Mouse (Mus musculus) CD4-positive, CD25-positive, alpha-beta regulatory T cell, adult 4 months (primary cell): ENCODE data around the gene Vsig10. TPM values are rescaled to one million over a fixed set of nuclear protein-coding genes. Genes with fewer than 3 reads are reported as not detected.
"Not testable (repeated sequence)": the region's sequence is repeated elsewhere in the genome, so short reads cannot be mapped to it uniquely, and the experiment has no call there.

Source experiments
- ATAC-seq: one replicate; pipeline ENCODE4 v1.8.0; 2017
- polyA plus RNA-seq, 2 experiments: library from polyadenylated mRNA; unstranded; fragments of 100-300 nt; shearing (Covaris generic); gene quantifications; one replicate each; pipeline ENCODE4 v1.2.1; 2017

Gene Vsig10
- polyA plus RNA-seq: 1 to 10 TPM; 5.5 to 8.3 TPM

- peak; percentile 72 for ATAC-seq
Measured at GRCm38 (mm10) chr5:117318741-117319629, at the start of gene Vsig10. TSS of gene Vsig10 (plus strand) at chr5:117319083.

GRCm38 (mm10) chr5:117269395-117269794, 49.5 kb upstream of the Vsig10 start:
- ATAC-seq: no peak

DNA sequence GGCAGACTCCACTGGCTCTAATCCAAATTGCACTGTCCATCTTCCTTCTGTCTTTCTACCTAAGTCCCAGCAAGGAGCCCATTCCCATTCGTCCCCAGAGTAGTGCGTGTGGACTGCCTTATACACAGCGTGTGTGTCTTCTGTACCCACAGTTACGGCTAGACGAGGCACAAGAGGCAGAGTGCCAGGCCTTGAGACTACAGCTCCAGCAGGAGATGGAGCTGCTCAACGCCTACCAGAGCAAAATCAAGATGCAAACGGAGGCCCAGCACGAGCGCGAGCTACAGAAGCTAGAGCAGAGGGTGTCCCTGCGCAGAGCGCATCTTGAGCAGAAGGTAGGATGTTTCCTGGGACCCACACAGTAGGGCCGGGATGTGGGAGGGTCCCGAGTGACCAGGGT, 46.9 kb upstream of the Vsig10 start:
- ATAC-seq: no peak

DNA sequence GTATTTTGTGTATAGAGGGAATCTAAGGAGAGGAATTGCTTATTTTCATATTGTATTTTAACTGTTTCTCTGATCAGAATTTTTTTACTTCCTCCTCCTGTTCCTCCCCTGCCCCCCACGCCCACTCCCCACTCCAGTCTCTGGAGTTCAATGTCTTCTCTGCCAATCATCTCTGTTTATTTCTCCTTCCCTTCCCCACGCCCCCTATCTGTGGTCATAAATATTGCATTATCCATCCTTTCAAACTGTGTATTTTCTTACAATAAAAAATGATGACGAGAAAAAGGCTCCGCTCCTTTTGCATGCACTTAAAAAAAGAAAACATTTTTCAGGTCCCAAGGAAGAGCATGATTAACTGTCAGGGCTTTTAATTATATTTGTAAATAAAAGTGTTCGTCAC, 44.1 kb upstream of the Vsig10 start:
- no peak for ATAC-seq

- ATAC-seq: no peak
Measured at GRCm38 (mm10) chr5:117277784-117278183, 41.1 kb upstream of the Vsig10 start.

GRCm38 (mm10) chr5:117278809-117279668, 39.8 kb upstream of the Vsig10 start:
- ATAC-seq: no peak

DNA sequence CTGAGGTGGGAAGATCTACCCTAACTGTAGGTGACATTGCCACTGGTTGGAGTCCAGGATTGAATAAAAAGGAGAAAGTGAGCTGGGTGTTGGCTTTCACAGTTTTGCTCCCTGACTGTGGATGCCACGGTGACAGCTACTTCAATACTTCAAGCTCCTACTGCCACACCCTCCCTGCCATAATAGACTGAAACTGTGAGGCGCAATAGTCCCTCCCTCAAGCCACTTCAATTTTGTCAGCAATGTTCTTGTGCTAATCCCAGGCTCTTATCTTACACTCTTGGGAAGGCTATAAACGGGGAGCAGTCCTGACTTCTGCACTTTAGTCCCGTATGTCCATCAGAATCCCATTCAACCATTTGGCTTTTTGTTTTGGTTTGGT, 39.2 kb upstream of the Vsig10 start:
- no peak for ATAC-seq

DNA sequence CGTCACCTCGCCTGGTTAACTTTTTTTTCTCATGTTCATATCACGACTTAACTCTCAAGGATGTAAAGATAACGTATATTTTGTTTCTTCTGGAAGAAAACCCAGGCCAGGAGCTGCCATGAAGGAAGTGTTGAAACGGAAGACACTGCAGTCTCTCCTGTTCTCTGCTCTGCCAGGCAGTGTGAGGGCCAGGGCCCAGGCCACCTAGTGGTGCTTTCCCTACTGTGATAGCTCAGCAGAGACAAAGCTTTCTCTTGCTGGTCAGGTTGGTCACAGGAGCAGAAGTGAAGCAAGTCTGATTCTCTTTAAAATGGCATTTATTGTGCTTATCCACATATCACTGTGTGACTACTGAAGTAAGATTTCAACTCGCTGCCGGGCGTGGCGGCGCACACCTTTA, 37.3 kb upstream of the Vsig10 start:
- ATAC-seq: no peak

GRCm38 (mm10) chr5:117282360-117282759, 36.5 kb upstream of the Vsig10 start:
- ATAC-seq: no peak

DNA sequence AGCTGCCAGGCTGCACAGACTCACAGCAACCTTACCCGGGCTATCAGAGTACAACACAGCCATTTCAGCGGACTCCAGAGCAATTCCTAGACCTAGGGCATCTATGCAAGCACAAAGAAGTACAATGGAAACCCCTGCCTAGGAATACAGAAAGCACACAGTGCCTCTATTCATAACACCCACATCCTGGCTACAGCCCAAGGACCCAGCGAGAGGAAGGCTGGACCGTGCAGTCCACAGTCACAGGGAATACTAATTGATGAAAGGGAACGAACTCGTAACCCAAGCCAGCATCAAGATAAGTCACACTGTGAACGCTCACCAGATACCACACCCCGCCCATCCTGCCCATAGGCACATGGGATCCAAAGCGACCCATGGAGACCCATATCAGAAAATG, 34.9 kb upstream of the Vsig10 start:
- no peak for ATAC-seq

DNA sequence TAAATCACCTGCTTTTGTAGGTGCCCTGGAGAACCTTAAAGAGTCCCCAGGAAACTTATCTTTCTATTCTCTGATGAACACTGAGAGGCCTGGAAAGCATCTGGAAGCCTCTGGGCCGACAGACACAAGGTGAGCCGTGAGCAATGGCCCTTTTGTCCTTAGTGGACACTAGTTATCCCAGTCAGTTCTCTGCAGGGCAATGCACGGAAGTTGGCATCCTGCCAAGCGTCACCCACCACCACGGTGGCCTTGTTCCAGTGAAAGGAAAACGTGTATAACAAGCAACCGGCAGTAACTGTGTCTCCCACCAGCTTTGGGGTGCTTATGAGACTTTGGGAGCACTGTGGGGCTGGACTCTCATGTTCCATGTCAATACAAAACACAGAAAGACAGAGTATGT, 34.2 kb upstream of the Vsig10 start:
- no peak for ATAC-seq

DNA sequence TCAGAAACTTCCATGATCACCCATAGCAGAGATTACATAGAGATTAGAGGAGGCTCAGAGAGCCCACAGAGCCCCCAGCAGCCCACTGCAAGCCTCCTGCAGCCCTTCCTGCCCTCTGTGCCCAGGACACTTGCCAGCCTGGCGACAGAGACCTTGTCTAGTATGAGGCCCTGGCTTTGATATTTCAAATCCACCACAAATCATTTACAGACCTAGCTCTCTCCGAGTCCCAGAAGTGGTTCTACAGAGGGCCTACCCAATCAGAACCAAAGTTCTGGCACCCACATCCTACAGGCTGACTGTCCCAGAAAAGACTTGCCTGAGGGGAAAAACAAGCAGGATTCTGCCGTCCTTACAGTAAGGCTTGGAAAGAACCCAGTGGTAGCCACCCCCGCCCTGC, 33.6 kb upstream of the Vsig10 start:
- no peak for ATAC-seq

DNA sequence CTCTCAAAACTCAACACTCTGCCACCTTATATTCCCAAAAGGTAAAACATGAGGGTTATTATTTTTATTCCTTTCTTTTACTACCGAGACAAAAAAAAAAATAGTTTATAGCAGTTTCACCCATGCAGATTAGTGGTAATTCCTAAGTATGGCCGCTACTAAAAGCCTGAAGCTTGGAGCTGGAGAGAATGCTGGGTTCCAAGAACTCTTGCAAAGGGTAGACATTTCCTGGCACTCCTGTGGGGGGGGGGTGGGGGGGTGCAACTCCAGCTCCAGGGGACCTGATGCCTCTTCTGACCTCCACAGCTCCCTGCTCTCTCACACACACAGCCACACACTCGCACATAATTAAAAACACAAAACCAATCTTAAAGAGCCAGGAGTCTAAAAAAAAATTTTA, 32.6 kb upstream of the Vsig10 start:
- ATAC-seq: no peak

- ATAC-seq: peak; percentile 98
Measured at GRCm38 (mm10) chr5:117286831-117287822, 31.8 kb upstream of the Vsig10 start, which contains the start of gene Pebp1. TSS of gene Pebp1 (minus strand) at chr5:117287625.

GRCm38 (mm10) chr5:117289646-117290045, 29.2 kb upstream of the Vsig10 start:
- no peak for ATAC-seq

GRCm38 (mm10) chr5:117290081-117290480, 28.8 kb upstream of the Vsig10 start:
- no peak for ATAC-seq

DNA sequence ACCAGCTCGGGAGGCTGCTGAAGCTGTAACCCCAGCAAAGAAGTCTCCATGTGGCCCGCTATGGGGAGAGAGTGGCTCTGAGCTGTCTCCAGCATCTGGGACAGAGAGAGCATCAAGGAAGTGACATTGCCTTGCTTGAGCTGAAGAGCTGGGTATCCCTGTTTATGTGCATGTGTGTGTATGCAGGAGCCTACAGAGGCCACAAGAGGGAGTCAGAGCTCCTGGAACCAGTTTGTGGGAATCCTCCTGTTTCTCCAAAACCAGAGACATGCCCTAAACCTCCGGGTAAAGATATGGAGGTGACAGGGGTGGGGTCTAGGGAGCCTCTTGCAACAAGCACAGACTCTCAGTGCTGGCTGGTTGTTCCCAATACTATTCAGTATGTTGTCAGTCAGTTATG, 27.6 kb upstream of the Vsig10 start:
- no peak for ATAC-seq

DNA sequence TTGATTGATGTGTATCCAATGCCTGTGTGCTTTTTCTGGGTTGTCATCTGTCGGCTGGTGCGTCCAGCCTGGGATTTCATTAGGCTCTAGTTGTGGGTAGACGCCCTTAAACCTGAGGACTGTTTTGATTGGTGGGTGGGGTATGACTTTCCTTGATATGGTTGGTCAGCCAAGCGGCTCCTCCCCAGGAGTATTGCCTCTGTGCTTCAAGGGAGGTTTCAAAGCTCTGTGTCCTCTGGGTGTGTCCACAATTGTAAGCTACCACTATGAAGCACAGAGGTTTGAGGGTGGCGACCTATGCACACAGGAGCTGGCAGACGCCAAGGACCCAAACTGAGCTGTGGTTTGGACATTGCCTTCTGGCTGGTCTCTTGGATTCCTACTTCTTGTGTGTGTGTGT, 26.3 kb upstream of the Vsig10 start:
- no peak for ATAC-seq

GRCm38 (mm10) chr5:117293776-117294175, 25.1 kb upstream of the Vsig10 start:
- not testable (repeated sequence) for ATAC-seq

DNA sequence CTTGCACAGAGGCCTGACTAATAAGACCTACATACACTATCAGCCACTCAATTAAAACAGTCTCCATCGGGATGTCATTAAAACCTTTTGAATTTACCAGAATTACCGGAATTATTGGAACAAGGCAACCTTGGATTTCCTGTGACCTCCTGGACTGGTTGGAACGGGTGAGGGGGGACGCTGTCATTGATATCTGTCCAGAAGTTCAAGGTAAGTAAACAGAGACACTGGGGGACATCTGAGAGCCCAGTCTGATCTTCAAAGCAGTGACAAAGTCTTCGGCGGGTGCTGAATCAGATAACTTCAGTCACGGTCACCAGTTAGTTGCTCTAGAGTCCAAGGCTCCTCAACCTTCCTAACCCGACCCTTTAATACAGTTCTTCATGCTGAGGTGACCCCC, 23.9 kb upstream of the Vsig10 start:
- no peak for ATAC-seq

GRCm38 (mm10) chr5:117302899-117303298, 16.0 kb upstream of the Vsig10 start:
- no peak for ATAC-seq
